Mouse (Mus musculus) limb, embryonic 15.5 days (tissue): ENCODE data around the gene Fpgs. TPM values are rescaled to one million over a fixed set of nuclear protein-coding genes. Genes with fewer than 3 reads are reported as not detected.

Source experiments
- ATAC-seq: fragments of 200-750 bp; cut with Nextera tagmentation; 2 replicates; pipeline ENCODE4 v1.8.0; 2017; ENCODE audit warnings: low read depth, moderate TSS enrichment; ENCODE audit not compliant: insufficient number of reproducible peaks, low FRiP score, low TSS enrichment
- H3K27ac ChIP-seq: fragments of 300-500 bp; sonication (generic); 2 replicates; pipeline ENCODE4 v1.5.1; 2015; ENCODE audit warnings: moderate library complexity, mild to moderate bottlenecking, inconsistent platforms
- H3K27me3 ChIP-seq: fragments of 300-500 bp; sonication (generic); 2 replicates; pipeline ENCODE4 v1.6.1; 2015; ENCODE audit warnings: inconsistent platforms
- H3K36me3 ChIP-seq: fragments of 300-500 bp; sonication (generic); 2 replicates; pipeline ENCODE4 v1.6.1; 2015; ENCODE audit warnings: inconsistent platforms
- H3K4me1 ChIP-seq: fragments of 300-500 bp; sonication (generic); 2 replicates; pipeline ENCODE4 v1.6.1; 2015; ENCODE audit warnings: inconsistent platforms
- H3K4me2 ChIP-seq: fragments of 300-500 bp; sonication (generic); 2 replicates; pipeline ENCODE4 v1.6.1; 2015; ENCODE audit warnings: mild to moderate bottlenecking, inconsistent platforms
- H3K4me3 ChIP-seq: fragments of 300-500 bp; sonication (generic); 2 replicates; pipeline ENCODE4 v1.5.1; 2015; ENCODE audit warnings: mild to moderate bottlenecking, inconsistent platforms
- H3K9ac ChIP-seq: fragments of 300-500 bp; sonication (generic); 2 replicates; pipeline ENCODE4 v1.6.1; 2015; ENCODE audit warnings: inconsistent platforms
- H3K9me3 ChIP-seq: fragments of 300-500 bp; sonication (generic); 2 replicates; pipeline ENCODE4 v1.6.1; 2016; ENCODE audit warnings: inconsistent platforms
- WGBS: fragments of 180-500 bp; shearing (Covaris S2); methylation state at CpG from one replicate; pipeline ENCODE4 v1.1.7; 2015; 5-methylcytosine and 5-hydroxymethylcytosine counted together
- polyA plus RNA-seq: library from polyadenylated mRNA; unstranded; fragments of >200 nt; fragmentation: Nextera tagmentation; extraction: Ambion mirVana; gene quantifications from 2 replicates; pipeline ENCODE4 v1.2.1, GENCODE M21; 2015

Fpgs gene
- polyA plus RNA-seq, 1 experiment from 2014 or later: 33.5 TPM

- H3K9ac ChIP-seq: no peak overlapping the region
- no peak overlapping the region for H3K4me3 ChIP-seq
- WGBS: 86% methylated on average over 5 of the region's 5 CpGs
- H3K36me3 ChIP-seq: peaks cover 56% of the 10 kb centered on the region
- H3K4me2 ChIP-seq: no peak overlapping the region
- no peaks in the 10 kb centered on the region for H3K27me3 ChIP-seq
- no peak for ATAC-seq
- H3K9me3 ChIP-seq: no peaks in the 10 kb centered on the region
- H3K27ac ChIP-seq: no peak overlapping the region
- peaks cover 33% of the 10 kb centered on the region for H3K4me1 ChIP-seq
These were observed 6.5 kb upstream of the Fpgs start for GRCm38 (mm10) chr2:32710425-32710824.

- Histone ChIP-seq H3K4me2 (no peak overlapping the region), H3K4me1 (peaks cover 25% of the 10 kb centered on the region), H3K9ac (no peak overlapping the region), H3K27ac (no peak overlapping the region), H3K9me3 (no peaks in the 10 kb centered on the region), H3K27me3 (no peaks in the 10 kb centered on the region), H3K4me3 (no peak overlapping the region), H3K36me3 (peaks cover 64% of the 10 kb centered on the region)
- 91% methylated on average over 20 of the region's 20 CpGs for WGBS
- ATAC-seq: no peak
These were observed 5.7 kb upstream of the Fpgs start for GRCm38 (mm10) chr2:32709521-32710137.

GRCm38 (mm10) chr2:32708643-32709042 is 4.7 kb upstream of the Fpgs start:
- H3K36me3 ChIP-seq: peaks cover 74% of the 10 kb centered on the region
- H3K9me3 ChIP-seq: no peaks in the 10 kb centered on the region
- peaks cover 15% of the 10 kb centered on the region for H3K4me1 ChIP-seq
- ATAC-seq: no peak
- no peak overlapping the region for H3K4me3 ChIP-seq
- H3K9ac ChIP-seq: no peak overlapping the region
- 35% methylated on average over 3 of the region's 3 CpGs for WGBS
- H3K27ac ChIP-seq: no peak overlapping the region
- no peak overlapping the region for H3K4me2 ChIP-seq
- H3K27me3 ChIP-seq: no peaks in the 10 kb centered on the region

GRCm38 (mm10) chr2:32706971-32707370 is 3.0 kb upstream of the Fpgs start:
- H3K4me1 ChIP-seq: peaks cover 14% of the 10 kb centered on the region
- H3K27me3 ChIP-seq: no peaks in the 10 kb centered on the region
- 93% methylated on average over 6 of the region's 6 CpGs for WGBS
- H3K9me3 ChIP-seq: no peaks in the 10 kb centered on the region
- no peak for ATAC-seq
- no peak overlapping the region for H3K4me2 ChIP-seq
- H3K36me3 ChIP-seq: peaks cover 89% of the 10 kb centered on the region
- H3K27ac ChIP-seq: no peak overlapping the region
- H3K9ac ChIP-seq: no peak overlapping the region
- no peak overlapping the region for H3K4me3 ChIP-seq

GRCm38 (mm10) chr2:32705018-32705417 is 1.1 kb upstream of the Fpgs start:
- H3K27ac ChIP-seq: no peak overlapping the region
- ATAC-seq: no peak
- H3K36me3 ChIP-seq: peaks cover 76% of the 10 kb centered on the region

GRCm38 (mm10) chr2:32703046-32703445 is 899 bp downstream of the Fpgs start:
- H3K27ac ChIP-seq: no peak overlapping the region
- no peaks in the 10 kb centered on the region for H3K27me3 ChIP-seq
- WGBS: 88% methylated on average over 8 of the region's 8 CpGs
- peaks cover 58% of the 10 kb centered on the region for H3K36me3 ChIP-seq
- H3K4me3 ChIP-seq: no peak overlapping the region
- H3K9ac ChIP-seq: no peak overlapping the region
- no peaks in the 10 kb centered on the region for H3K4me1 ChIP-seq
- no peaks in the 10 kb centered on the region for H3K9me3 ChIP-seq
- no peak for ATAC-seq
- H3K4me2 ChIP-seq: no peak overlapping the region

More at GRCm38 (mm10) chr2:32705018-32705417, 1.1 kb upstream of the Fpgs start:
- H3K27me3 ChIP-seq: no peaks in the 10 kb centered on the region
- H3K9ac ChIP-seq: no peak overlapping the region
- H3K9me3 ChIP-seq: no peaks in the 10 kb centered on the region
- peaks cover 7% of the 10 kb centered on the region; the same call in 1 of the 2 replicates for H3K4me1 ChIP-seq
- H3K4me2 ChIP-seq: no peak overlapping the region
- WGBS: 90% methylated on average over 7 of the region's 7 CpGs
- H3K4me3 ChIP-seq: no peak overlapping the region

GRCm38 (mm10) chr2:32700966-32701743 is 2.8 kb downstream of the Fpgs start:
- H3K4me1 ChIP-seq: no peaks in the 10 kb centered on the region
- H3K27me3 ChIP-seq: no peaks in the 10 kb centered on the region
- H3K36me3 ChIP-seq: peaks cover 41% of the 10 kb centered on the region
- no peak overlapping the region for H3K4me2 ChIP-seq
- ATAC-seq: no peak
- H3K4me3 ChIP-seq: no peak overlapping the region
- H3K9ac ChIP-seq: no peak overlapping the region
- no peak overlapping the region for H3K27ac ChIP-seq
- H3K9me3 ChIP-seq: no peaks in the 10 kb centered on the region
- WGBS: 81% methylated on average over 14 of the region's 14 CpGs

GRCm38 (mm10) chr2:32699680-32700079 is 4.3 kb downstream of the Fpgs start:
- Histone ChIP-seq H3K4me1 (0 out of 2 replicates have a peak, but pooled peaks cover under 1% of the 10 kb centered on the region), H3K4me2 (no peak overlapping the region), H3K4me3 (no peak overlapping the region), H3K36me3 (peaks cover 26% of the 10 kb centered on the region), H3K27ac (no peak overlapping the region), H3K27me3 (no peaks in the 10 kb centered on the region), H3K9ac (no peak overlapping the region), H3K9me3 (no peaks in the 10 kb centered on the region)
- no peak for ATAC-seq
- 76% methylated on average over 6 of the region's 6 CpGs for WGBS

GRCm38 (mm10) chr2:32694691-32695090 is 9.3 kb downstream of the Fpgs start:
- 85% methylated on average over 12 of the region's 12 CpGs for WGBS
- no peak for ATAC-seq
- H3K27me3 ChIP-seq: no peaks in the 10 kb centered on the region
- no peaks in the 10 kb centered on the region for H3K36me3 ChIP-seq
- peak overlapping the region; percentile 92 for H3K27ac ChIP-seq
- peak overlapping the region; percentile 77 for H3K4me2 ChIP-seq
- H3K9me3 ChIP-seq: no peaks in the 10 kb centered on the region
- peaks cover 29% of the 10 kb centered on the region for H3K4me1 ChIP-seq
- H3K4me3 ChIP-seq: peak overlapping the region; percentile 92
- peak overlapping the region; percentile 50 for H3K9ac ChIP-seq

- Histone ChIP-seq H3K9ac (peak overlapping the region; percentile 95), H3K27me3 (no peaks in the 10 kb centered on the region), H3K36me3 (no peaks in the 10 kb centered on the region), H3K9me3 (no peaks in the 10 kb centered on the region), H3K4me3 (peak overlapping the region; percentile 92), H3K4me1 (peaks cover 32% of the 10 kb centered on the region), H3K4me2 (peak overlapping the region; percentile 77), H3K27ac (peak overlapping the region; percentile 92)
- WGBS: under 1% methylated on average over 51 of the region's 51 CpGs
- peak; percentile 96 for ATAC-seq
These were observed 10.0 kb downstream of the Fpgs start for GRCm38 (mm10) chr2:32693823-32694411.

GRCm38 (mm10) chr2:32693282-32693681 is 10.7 kb downstream of the Fpgs start:
- peak overlapping the region; percentile 77 for H3K4me2 ChIP-seq
- H3K9ac ChIP-seq: peak overlapping the region; percentile 95
- 10% methylated on average over 7 of the region's 7 CpGs for WGBS
- H3K4me3 ChIP-seq: peak overlapping the region; percentile 92
- ATAC-seq: no peak
- H3K27me3 ChIP-seq: no peaks in the 10 kb centered on the region
- H3K36me3 ChIP-seq: no peaks in the 10 kb centered on the region
- peaks cover 32% of the 10 kb centered on the region for H3K4me1 ChIP-seq
- peak overlapping the region; percentile 92; the same call in 1 of the 2 replicates for H3K27ac ChIP-seq
- no peaks in the 10 kb centered on the region for H3K9me3 ChIP-seq

- Histone ChIP-seq H3K4me3 (peak overlapping the region; percentile 92; the same call in 1 of the 2 replicates), H3K27ac (no peak overlapping the region), H3K4me2 (peak overlapping the region; percentile 77), H3K36me3 (peaks cover 7% of the 10 kb centered on the region), H3K27me3 (no peaks in the 10 kb centered on the region), H3K9me3 (no peaks in the 10 kb centered on the region), H3K9ac (0 out of 2 replicates have a peak overlapping the region, but pooled peaks have one; percentile 95), H3K4me1 (peaks cover 32% of the 10 kb centered on the region)
- ATAC-seq: no peak
- WGBS: 92% methylated on average over 14 of the region's 14 CpGs
These were observed 11.4 kb downstream of the Fpgs start for GRCm38 (mm10) chr2:32692496-32692895.
